Mouse (Mus musculus) kidney, postnatal 4 days (tissue): Measurements from ENCODE around the gene Stac2.

Source experiments
- DNase-seq, 2 experiments: peaks; one replicate each; pipeline ENCODE4 v3.0.0; 2021; ENCODE audit warnings: mixed read lengths in 2 of 2

Stac2 gene

GRCm38 (mm10) chr11:98049672-98050519, 3.4 kb downstream of the Stac2 start:
- no peak for DNase-seq

DNA sequence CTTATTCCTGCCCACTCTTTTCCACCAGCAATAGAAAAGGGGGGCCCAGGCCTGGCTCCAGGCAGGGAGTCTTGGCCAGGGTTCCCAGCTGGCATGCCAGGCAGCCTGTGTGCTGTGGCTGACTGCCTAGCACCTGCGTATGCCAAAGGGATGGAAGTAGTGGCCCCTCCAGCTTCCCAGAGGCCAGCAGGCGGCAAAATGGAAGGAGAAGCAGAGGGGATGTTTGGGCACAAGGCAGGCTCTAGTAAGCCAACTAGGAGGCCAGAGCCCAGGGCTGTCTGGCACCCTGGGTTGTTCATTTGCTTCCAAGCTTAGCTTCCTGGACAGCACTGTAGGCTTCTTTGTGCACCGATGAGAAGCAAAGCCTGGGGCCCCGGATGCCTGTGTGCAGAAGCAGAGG, 5.5 kb downstream of the Stac2 start:
- DNase-seq, result no peak

DNA sequence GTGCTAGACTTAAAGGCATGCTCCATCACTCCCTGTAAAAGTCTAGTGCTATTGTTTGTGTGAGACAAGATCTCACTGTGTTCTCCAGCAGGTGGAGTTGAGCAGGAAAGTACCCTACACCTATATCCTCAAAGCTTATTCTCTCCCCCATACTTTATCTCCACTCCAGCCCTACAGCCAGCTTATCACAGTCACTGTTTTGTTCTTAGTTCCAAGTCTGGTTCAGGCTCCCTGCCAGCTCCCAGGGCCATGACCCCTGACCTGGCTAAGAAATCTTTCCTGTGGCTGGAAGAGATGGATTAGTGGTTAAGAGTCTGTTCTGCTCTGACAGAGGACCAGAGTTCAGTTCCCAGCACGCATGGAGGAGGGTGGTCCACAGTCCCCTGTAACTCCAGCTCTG, 6.8 kb downstream of the Stac2 start:
- no peak for DNase-seq

DNA sequence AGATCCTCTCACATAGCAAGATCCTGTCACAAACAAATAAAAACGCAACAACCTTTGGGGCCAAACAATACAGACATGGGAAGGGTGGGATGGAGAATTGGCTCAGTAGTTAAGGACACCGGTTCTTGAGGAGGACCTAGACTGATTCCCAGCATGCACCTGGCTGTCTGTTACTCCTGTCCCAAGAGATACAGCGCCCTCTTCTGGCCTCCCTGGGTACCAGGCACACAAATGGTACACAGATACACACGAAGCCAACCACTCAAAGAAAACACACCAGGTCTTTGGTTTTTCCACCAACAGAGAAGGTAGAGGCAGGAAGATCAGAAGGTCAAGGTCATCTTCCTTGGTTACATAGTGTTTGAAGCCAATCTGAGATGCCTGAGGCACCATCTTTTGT, 7.7 kb downstream of the Stac2 start:
- DNase-seq, result no peak

GRCm38 (mm10) chr11:98044074-98044473, 9.2 kb downstream of the Stac2 start:
- DNase-seq, result no peak

DNA sequence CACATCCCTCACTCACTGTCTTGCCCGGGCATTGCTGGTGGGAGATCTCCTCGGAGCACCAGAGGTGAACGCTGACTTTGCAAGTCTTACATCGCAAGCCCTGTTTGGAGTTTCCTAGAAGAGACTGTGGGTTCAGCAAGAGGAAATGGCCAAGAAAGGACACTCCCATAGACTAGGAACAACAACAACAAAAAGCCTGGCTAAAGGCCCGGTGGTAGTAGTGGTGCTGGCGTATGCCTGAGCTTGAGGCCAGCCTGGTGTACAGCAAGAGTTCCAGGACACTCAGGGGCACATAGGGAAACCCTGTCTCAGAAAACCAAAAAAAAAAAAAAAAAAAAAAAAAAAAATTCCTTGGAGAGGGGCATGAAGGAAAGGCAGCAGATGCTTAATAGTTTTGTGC, 10.5 kb downstream of the Stac2 start:
- DNase-seq, result no peak

DNA sequence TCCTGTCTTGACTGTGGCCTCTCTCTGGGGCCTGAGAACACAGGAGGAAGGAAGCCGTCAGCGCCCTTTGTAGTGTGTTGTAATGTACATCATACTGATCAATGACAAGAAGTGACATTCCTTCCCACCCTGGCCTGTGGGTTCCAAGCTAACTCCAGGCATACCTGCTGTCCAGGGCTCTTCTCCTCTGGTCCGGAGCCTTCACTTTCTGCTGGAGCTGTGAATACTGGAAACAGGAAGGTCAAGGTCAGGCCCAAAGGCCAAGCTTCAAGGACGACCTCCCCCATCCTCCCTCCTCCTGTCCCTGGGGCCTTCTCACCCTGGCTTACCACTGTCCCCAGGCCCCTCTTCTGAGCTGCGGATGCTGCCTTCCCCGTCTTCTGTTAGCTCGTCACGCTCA, 12.3 kb downstream of the Stac2 start:
- no peak for DNase-seq

DNA sequence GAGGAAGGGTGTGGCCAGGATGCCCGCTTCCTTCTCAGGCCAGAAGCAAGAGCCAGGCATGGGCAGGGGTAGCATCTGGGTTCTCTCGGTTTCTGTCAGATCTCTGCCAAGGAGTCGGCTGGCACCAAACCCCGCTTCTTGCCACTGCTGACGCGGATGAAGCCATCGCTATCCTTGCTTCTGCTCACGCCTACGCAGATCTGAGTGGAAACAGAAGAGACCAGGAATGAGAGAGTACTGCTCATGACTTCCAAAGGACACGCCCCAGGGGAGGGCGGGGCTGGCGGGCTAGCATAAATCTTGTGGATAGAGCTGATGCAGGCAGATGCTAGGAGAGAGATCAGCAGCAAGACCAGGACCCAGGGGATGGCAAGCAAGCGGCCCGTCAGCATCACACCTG, 15.4 kb downstream of the Stac2 start:
- DNase-seq, result peak; percentile 35 to 54

DNA sequence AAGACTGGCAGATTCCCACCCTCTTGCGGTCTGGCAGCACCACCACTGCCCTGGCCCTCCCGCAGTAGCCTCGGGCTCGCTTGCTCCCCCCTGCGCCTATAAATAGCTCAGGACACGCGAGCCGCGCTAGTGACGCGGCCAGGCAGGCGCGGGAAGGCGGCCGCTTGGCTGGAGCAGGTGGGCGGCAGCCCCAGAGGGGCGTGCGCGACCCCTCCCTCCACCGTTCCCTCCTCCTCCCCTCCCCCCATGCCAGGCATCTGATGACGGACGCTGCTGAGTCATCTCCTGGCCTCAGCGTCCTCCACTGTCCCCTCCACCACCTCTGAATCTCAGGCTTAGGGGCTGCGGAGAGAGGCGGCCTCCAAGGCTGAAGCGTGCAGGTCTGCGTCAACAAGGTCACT, 17.3 kb downstream of the Stac2 start:
- DNase-seq, result peak; percentile 54 to 71

DNA sequence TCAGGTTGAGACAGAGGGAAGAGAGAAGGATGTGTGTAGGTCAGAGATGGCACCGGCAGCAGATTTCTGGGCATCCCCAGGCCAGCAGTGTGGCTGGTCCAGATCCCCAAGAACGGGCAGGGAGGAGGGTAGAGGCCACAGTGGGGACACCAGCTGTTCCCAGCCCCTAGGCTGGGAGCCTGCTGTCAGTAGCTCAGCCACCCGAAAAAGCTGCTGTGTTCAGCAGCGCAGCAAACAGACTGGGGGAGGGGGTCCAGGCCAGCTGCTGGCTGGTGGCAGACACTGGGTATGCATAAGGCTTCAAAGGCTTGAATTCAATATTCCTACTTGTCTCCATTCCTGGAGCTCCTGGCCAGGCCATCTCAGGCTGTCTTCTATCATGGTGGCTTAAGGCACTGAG, 18.4 kb downstream of the Stac2 start:
- DNase-seq, result peak; percentile 50 to 66

DNA sequence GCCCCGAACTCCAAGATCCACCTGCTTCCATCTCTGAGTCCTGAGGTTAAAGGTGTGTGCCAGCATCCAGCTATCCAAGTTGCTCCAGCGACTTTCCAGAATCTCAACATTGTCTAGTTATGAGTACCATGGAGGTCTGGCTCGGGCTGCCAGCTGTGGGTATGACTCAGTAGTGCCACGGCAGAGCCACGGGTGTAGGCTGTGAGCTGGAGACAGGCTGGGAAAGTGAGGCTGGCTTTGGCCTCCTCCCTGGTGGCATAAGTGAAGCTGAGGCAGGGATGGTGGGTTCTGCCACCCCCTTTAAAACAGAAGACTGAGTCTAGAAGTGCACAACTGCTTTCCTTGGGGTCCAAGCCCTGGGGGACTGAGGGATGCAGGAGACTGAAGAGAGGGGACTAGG, 19.2 kb downstream of the Stac2 start:
- no peak for DNase-seq

DNA sequence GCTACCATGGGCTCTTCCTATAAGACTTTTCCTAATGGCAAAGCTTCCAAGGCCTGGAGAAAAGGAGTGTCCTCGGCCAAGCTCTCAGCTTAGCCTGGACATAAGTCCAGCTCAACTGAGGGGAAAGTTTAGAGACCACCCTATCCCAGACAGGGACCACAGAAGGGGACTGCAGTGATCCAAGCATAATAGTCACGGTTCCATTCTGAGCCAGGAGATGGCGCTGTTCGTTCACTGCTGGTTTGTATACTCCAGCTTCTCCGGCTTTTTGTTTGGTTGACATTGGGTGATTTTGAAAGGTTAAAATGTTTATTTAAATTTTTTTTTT, 21.9 kb downstream of the Stac2 start:
- peak; percentile 90 to 91 for DNase-seq

GRCm38 (mm10) chr11:98030701-98031442, 22.4 kb downstream of the Stac2 start:
- DNase-seq, result no peak

DNA sequence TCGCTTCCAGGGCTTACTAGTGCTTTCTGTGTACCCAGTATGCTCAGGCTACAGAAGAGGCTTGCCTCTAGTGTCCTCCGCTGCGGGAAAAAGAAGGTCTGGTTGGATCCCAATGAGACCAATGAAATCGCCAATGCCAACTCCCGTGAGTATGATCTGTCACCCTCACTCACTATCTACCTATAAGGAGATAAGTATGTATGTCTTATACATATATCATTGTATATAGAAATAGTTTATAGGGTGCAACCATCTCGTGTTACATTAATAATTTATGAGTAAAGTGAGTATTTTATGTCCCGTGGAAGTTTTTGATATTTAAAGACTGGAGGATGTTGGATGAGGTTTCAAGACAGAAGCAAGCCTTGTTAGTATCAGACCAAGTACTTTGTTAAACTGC, 25.5 kb downstream of the Stac2 start:
- no peak for DNase-seq

GRCm38 (mm10) chr11:98027297-98027688, 26.0 kb downstream of the Stac2 start:
- no peak for DNase-seq

DNA sequence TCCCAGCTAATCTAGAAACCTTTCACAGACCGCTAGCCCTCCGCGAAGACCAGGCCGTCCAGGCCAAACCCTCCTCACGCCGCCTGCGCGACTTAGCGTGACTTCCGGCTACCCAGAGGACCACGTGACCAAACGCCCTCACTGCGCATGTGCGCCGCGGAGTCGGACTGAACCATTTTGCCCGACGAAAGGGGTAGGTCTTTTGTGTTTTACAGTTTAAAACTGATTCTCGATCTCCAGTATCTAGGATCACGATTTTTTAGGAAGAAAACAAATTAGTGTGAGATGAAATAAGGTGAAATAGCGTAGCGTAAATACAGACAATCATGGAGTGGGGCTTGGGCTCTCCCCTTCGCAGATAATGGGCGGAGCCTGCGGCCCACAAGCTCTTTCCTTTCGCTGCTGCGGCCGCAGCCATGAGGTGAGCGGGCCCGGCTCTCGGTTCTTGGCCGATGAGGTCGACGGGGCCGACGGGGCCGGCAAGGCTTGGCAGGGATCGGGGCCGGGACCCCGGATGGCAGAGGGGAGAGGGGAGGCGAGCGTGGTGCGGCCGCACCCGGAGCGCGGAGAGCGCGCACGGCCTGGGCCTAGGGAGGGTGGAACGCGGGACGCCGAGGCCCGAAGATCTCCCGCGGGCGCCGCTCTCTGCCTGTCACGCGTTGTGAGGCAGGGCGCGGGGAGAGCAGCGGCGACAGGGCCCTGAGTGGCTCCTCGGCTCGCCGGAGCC, 26.5 kb downstream of the Stac2 start, which contains the start of gene Rpl19:
Gene Rpl19, plus strand, starts transcription at position 141 of the 727 bp plus-strand sequence.
- DNase-seq, result peak; percentile 94 to 96

- no peak for DNase-seq
Observed at GRCm38 (mm10) chr11:98026248-98026569, 27.1 kb downstream of the Stac2 start.

- no peak for DNase-seq
Observed at GRCm38 (mm10) chr11:98024516-98024915, 28.7 kb downstream of the Stac2 start.

DNA sequence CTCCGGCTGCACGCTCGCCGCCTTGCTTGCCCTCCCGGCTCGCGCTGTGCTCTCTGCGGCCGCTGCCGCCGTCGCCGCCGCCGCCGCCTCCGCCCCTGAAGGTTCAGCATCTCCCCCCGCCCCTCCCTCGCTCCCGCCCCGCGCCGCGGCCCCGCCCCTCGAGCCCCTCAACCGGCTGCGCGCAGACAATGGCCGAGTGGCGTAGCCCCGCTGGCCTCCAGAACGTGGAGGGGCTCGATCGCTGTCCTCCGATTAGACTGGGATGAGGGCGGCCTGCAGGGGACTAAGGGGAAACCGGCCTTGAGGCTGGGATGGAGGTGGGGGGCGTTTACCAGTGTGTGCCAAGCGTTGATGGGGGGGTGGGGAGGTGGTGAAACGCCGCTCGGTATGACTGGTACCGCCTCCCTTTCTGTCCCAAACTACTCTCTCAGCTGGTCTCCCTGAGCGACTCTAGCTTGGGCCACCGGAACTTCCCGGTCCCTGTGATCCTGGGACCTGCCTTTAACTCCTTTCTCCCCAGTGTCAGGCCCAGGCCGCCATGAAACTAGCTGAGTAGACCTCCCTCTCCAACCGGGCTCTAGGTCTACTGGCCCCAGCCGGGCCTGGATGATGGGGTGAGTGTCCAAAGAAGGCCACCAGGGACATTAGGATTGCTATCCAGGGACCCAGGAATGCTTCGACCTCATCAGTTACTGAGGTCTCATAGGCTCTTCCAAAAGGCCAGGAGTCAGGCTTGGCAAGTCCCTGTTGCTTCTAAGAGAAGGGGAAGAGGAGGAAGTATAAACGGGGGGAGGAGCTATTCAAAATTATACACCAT, 30.5 kb downstream of the Stac2 start, which contains the start of gene Cacnb1:
Gene Cacnb1, minus strand, starts transcription at position 480 of the 817 bp plus-strand sequence.
- peak; percentile 86 to 91 for DNase-seq

- no peak for DNase-seq
Observed at GRCm38 (mm10) chr11:98022253-98022554, 31.1 kb downstream of the Stac2 start.

GRCm38 (mm10) chr11:98021565-98022252, 31.6 kb downstream of the Stac2 start:
- DNase-seq, result peak; percentile 76 to 84

DNA sequence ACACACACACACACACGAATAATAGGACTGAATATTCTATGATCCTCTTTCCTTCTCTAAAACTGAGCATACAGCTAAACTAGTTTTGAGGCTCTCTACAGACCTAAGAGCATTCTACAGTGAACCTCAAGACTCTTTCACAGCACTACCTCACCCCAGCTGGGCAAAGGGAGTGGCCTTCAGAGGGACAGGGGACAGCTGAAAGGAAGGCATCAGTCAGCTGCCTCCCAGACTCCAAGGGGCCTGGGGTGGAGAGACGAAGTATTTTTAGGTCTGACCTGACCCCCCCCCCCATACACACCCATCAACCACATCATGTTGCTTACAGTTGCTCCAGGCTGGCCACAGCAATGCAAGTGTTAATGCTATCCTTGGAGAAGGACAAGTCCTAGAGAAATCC, 32.1 kb downstream of the Stac2 start:
- no peak for DNase-seq
